Mouse (Mus musculus) gastrocnemius, adult 2 months (tissue): Measurements from ENCODE around the gene Bank1. TPM values are rescaled to one million over a fixed set of nuclear protein-coding genes. Genes with fewer than 3 reads are reported as not detected.
"Not testable (repeated sequence)": the region's sequence is repeated elsewhere in the genome, so short reads cannot be mapped to it uniquely, and the experiment has no call there.

Experiments
- DNase-seq: peaks from one replicate; pipeline ENCODE4 v3.0.0; 2022
- H3K27ac ChIP-seq: fragments of 200-600 bp; 2 replicates; pipeline ENCODE4 v1.8.1; 2022; ENCODE audit warnings: mild to moderate bottlenecking
- H3K4me3 ChIP-seq: fragments of 200-600 bp; 2 replicates; pipeline ENCODE4 v1.8.1; 2022; ENCODE audit warnings: mild to moderate bottlenecking, moderate library complexity
- CTCF ChIP-seq: fragments of 200-600 bp; IDR thresholded peaks from 2 replicates; pipeline ENCODE4 v1.8.1; 2022; ENCODE audit warnings: antibody characterized with exemption, mild to moderate bottlenecking, moderate library complexity
- intact Hi-C: fragments of 180-260 bp; cut with DNase I; formaldehyde crosslinking; loops from one replicate; pipeline ENCODE4 v1.15.1; 2025
- total RNA-seq, 2 experiments: library from RNA; stranded (reverse); gene quantifications; 2 replicates each; pipeline ENCODE4 v1.2.3; 2021

Bank1 gene
- total RNA-seq, 2 experiments from 2014 or later, result 0.20 to 0.22 TPM

DNA sequence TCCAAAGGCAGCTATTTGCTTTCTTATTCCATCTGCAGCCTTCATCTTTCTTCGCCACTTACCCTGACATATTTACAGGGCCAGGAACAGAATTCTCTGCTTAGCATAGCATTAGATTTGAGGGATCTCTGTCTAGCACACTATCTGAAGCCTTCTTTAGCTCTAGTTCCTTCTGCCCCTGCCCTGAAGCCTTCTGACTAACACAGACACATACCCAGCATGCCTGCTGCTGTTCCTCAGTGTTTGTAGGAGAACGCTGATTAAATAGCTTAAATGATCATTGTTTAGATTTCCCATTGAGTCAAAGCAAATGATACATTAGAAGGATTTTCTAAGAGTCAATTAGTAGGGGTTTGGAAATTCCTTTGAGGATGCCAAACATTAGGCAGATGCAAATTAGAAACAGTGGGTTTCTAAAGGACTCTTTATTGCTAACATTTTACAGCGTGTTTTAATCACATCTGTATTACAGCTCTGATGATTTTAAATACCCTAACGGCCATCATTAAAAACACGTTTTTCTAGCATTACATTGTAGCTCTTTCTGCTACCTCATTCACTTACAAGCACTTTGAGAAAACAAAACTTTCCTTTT is 19.2 kb downstream of the Bank1 start:
- Histone ChIP-seq H3K27ac (no peak overlapping the region), H3K4me3 (no peak overlapping the region)
- no peak for DNase-seq
- no peak for TF ChIP-seq CTCF
- intact Hi-C loops, result no loop called here

DNA sequence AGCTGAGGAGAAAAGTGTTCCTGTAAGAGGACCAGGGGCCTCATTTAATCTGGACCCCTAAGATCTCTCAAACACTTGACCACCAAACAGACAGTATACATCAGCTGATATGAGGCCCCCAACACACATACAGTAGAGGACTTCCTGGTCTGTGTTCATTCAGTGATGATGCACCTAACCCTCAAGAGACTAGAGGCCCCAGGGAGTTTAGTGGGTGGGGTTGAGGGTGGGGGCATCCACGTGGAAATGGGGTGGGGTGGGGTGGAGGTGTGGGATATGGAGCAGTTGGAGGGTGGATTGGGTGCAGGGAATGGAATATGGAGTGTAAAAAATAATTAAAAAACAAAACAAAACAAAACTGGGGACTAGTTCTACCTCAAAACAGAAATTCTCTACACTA is 23.3 kb downstream of the Bank1 start:
- H3K27ac ChIP-seq, result no peak overlapping the region
- DNase-seq, result no peak
- intact Hi-C loops, result no loop called here
- no peak overlapping the region for H3K4me3 ChIP-seq
- TF ChIP-seq CTCF, result no peak

DNA sequence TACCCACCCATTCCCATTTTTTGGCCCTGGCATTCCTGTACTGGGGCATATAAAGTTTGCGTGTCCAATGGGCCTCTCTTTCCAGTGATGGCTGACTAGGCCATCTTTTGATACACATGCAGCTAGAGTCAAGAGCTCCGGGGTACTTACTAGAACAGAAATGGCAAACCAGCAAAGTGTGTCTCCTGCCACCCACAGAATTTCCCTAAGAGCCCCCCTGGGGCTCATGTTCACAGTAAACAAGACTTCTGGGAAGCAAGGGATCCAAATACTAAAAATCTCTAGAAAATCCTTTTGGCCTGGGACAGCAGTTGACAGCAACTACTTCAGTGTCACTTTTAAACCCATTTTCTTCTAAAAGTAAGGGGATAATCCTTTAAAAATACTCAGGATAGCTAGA is 25.1 kb downstream of the Bank1 start:
- H3K4me3 ChIP-seq, DNase-seq, H3K27ac ChIP-seq, intact Hi-C loops: not testable (repeated sequence)

DNA sequence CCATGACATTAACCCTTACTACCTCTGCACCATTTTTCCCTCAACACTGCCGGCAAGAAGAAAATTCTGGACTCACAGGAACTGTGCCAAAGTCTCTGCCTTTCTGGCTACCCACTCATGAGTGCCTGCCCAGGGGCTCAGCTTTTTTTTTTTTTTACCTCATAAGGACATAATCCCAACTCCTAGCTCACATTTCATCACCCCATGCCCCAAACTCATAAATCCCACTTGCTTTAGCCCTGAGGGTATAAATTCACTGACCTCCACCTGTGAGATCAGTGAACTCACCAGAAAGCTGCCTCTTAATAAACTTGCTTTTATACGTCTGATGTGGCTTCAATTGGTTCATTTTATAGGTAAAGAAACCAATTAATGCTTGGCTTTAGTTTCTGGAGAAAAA is 28.5 kb downstream of the Bank1 start:
- H3K27ac ChIP-seq, result no peak overlapping the region
- intact Hi-C loops, result no loop called here
- H3K4me3 ChIP-seq, result no peak overlapping the region
- DNase-seq, result no peak
- TF ChIP-seq CTCF, result no peak

DNA sequence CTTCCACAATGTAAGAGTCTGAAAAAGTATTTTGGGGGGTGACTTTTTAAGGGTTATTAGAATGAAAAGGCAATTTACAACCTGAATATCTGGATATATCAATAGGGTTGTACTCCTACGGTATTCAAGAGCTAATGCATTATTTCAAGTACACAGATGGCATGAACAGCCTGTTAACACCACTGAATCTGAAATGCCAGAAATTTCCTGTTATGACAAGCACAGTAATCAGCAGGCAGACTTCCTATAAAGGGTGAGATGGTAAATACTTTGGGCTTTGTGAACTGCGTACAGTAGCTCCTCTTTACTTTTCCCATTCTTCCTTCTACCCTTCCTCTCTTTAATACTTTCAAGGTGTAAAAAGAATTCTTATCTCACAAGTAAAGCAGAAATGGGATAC is 30.6 kb downstream of the Bank1 start:
- TF ChIP-seq CTCF, result no peak
- DNase-seq, result no peak
- Histone ChIP-seq H3K4me3 (no peak overlapping the region), H3K27ac (no peak overlapping the region)
- intact Hi-C loops, result no loop called here

DNA sequence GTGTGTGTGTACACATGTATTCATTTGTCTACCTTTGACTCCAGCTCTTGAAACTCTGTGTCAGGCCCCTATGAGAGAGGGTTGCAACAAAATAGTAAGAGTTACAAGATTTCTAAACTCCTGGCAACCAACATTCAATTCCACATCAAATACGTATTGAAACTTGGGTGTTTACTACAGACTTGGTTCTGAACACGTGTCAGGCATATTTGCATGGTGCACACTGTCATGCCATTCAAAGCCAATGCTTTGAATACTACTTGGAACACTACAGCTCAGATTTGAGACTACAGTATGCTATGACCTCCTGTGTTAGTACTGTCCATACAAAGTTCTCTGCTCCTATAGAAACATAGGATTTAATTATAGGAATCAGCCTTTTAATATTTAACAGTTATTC is 38.0 kb downstream of the Bank1 start:
- intact Hi-C loops, result no loop called here
- no peak overlapping the region for H3K4me3 ChIP-seq
- DNase-seq, result no peak
- TF ChIP-seq CTCF, result no peak
- H3K27ac ChIP-seq, result no peak overlapping the region

DNA sequence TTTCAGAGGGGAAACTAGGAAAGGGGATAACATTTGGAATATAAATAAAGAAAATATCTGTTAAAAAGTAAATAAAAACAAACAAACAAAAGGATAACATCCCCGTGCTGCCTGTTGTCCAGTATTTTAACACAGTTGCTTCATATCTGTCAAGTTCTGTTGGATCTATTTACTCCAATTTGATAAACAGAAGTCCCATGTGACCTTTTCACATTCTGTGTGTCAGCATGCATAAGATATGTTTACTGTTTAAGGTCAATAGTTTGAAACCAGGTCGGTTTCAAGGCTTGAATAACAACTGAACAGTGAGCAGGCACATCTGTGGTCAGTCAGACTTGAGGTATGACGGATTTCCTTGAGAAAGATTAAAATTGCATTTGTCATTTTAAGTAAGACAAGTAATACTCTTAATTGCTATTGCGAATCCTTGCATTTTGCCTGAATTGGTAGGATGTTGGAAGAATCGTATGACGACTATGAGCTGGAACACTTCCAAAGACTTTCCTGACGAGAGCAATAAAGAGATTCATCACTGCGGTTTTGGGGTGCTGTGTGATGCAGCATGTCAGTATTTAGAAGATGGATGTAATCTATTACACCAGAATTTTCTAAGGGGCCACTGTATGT is 60.8 kb downstream of the Bank1 start:
- Histone ChIP-seq H3K27ac (no peak overlapping the region), H3K4me3 (no peak overlapping the region)
- intact Hi-C loops, result no loop called here
- TF ChIP-seq CTCF, result no peak
- no peak for DNase-seq

DNA sequence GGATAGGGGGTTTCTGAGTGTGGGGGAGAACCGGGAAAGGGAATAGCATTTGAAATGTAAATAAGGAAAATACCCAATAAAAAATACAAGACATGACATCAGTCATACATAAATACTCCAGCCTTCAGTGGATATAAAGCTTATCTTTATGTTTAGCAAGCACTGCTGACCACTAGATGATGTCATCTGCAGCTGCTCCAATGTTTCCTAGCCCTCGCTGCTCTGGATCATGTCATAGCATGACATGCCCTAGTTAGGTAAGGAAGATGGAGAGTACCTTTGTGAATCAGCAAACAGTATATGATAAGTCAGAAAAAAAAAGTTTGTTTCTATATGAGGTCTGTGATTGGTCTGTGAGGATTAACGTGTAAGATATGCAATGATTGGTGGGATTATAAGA is 68.1 kb downstream of the Bank1 start:
- intact Hi-C loops, result no loop called here
- DNase-seq, result no peak

DNA sequence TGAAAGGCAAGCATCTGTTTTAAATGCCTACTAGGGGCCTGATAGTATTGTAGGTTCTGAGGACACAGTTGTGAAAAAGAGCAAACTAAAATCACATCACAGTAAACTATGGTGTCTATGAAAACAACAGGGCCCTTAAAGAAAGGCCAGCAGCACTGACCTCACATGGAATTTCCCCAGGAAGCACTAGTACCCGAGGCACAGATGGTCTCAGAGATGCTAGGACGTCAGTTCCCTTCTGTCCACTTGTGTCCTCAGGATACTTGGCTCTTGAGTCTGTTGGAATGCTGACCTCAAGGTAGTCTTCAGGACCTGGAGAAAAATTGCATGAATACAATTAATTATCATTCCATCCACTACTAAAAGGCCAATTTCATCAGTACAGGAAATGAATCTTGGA is 71.2 kb downstream of the Bank1 start:
- H3K4me3 ChIP-seq, result no peak overlapping the region
- no peak for TF ChIP-seq CTCF
- DNase-seq, result no peak
- intact Hi-C loops, result no loop called here
- H3K27ac ChIP-seq, result no peak overlapping the region

More for the DNA sequence above, 68.1 kb downstream of the Bank1 start:
- H3K27ac ChIP-seq, result no peak overlapping the region
- no peak overlapping the region for H3K4me3 ChIP-seq
- TF ChIP-seq CTCF, result no peak

DNA sequence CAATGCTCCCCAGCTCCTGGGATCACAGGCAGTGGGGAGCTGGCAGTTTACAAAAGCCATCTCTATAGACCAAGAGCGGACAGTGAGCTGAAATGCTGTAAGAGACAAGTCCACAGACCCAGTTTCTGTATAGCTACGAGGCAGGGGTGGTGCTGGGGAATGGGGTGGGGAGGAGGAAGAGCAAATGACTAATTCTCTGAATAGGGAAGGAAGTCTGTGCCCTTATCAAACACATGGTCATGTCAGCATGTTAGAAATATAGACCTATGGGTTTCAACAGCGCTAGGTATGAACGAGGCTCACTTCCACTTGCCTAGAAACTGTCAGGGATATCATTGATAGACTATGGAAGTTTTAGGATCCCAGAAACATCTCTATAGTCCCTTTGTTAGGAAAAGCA is 73.0 kb downstream of the Bank1 start:
- no peak for TF ChIP-seq CTCF
- H3K4me3 ChIP-seq, result no peak overlapping the region
- intact Hi-C loops, result no loop called here
- DNase-seq, result no peak
- H3K27ac ChIP-seq, result no peak overlapping the region

DNA sequence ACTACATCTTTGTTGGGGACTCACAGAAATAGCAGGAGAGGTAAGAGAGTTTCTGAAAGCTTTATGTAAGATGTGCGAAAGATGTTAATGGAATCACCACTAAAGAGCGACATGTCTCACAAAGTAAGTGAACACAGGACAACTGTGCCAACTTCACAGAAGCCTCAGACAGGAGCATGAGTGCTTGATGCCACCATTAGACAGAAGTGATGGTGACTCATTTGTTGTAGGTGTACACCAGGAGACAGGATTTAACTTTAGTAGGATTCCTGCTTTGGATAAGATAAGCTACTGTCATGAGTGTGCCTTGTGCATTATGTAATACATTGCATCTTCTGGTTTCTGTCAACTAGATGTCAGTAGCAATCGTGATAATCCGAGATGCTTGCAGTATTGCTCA is 74.3 kb downstream of the Bank1 start:
- intact Hi-C loops, result no loop called here
- Histone ChIP-seq H3K27ac (no peak overlapping the region), H3K4me3 (no peak overlapping the region)
- no peak for TF ChIP-seq CTCF
- no peak for DNase-seq

DNA sequence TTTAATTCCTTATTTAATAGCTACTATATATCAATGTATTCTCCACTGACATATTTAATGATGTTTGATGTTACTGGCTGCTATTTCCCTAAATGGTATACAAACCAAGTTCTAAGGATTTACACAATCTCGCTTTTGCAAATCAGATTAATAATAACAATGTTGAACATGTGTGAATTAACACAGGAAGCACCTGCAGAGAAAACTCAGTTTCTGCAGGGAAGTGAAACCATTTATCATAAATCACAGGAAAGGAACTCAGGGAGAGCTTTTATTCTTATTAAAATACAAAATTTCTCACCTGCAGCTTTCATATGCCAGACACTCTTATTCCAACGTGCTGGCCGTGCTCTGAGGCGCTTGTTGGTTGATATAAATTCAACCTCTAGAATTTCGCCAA is 78.5 kb downstream of the Bank1 start:
- intact Hi-C loops, result no loop called here

DNA sequence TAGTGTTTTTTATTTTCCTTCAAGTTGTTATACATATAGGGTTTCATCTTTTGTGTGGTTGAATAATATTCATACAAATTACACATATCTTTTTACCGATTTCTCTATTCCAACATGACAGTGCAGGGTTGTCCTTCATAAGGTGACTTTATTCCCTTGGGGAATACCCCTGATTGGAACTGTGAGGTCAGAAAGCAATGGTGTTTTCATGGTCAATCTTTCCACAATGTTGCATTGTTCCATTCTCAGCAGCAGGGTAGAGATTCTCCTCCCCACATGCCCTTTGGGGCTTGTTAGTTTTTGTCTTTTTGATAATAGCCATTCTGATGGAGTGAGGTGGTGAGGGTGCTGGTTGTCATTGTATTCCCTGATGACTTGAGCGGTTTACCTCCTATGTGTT is 80.9 kb downstream of the Bank1 start:
- intact Hi-C loops, result no loop called here
- TF ChIP-seq CTCF, result no peak
- Histone ChIP-seq H3K4me3 (no peak overlapping the region), H3K27ac (no peak overlapping the region)
- DNase-seq, result no peak

More for the DNA sequence above, 78.5 kb downstream of the Bank1 start:
- no peak for TF ChIP-seq CTCF
- Histone ChIP-seq H3K4me3 (no peak overlapping the region), H3K27ac (no peak overlapping the region)
- DNase-seq, result no peak

DNA sequence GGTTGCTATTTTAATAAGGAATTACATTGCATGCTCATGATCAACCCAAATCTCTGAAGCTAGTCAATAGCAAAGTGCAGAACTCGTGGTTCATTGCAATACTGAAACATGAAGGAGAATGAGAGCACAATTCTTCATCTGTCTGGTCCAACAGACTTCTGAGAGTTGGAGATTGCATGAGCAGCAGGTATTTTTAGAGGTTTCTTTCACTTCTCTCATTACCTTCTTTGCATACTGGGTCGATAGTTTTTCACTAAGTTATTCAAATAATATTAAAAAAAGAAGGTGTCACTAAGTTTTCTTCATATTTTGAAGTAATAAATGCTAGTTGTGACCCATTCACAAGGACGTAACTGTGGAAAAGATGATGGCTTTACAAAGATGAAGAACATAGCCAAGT is 87.1 kb downstream of the Bank1 start:
- H3K27ac ChIP-seq, result no peak overlapping the region
- TF ChIP-seq CTCF, result no peak
- H3K4me3 ChIP-seq, result no peak overlapping the region
- intact Hi-C loops, result no loop called here
- DNase-seq, result no peak
